Mouse (Mus musculus) C2C12 (cell line): Measurements from ENCODE around the gene Zswim4. TPM values are rescaled to one million over a fixed set of nuclear protein-coding genes. Genes with fewer than 3 reads are reported as not detected.
A peak's percentile ranks its signal among the peaks of the same experiment; 100 is the strongest.

Source experiments
- H3K27me3 ChIP-seq: one replicate; pipeline ENCODE4 v1.6.1; 2011; ENCODE audit not compliant: control insufficient read depth, insufficient read depth, insufficient read length
- H3K36me3 ChIP-seq: one replicate; pipeline ENCODE4 v1.6.1; 2011; ENCODE audit not compliant: control insufficient read depth, insufficient read depth
- H3K4me3 ChIP-seq: one replicate; pipeline ENCODE4 v1.5.1; 2011; ENCODE audit warnings: mild to moderate bottlenecking, control low read depth; ENCODE audit not compliant: poor library complexity, insufficient read depth, severe bottlenecking
- H3K79me2 ChIP-seq: one replicate; pipeline ENCODE4 v1.6.1; 2011; ENCODE audit not compliant: control insufficient read depth, insufficient read depth
- H3K79me3 ChIP-seq: one replicate; pipeline ENCODE4 v1.6.1; 2011; ENCODE audit warnings: low read depth, control low read depth
- H3ac ChIP-seq: one replicate; pipeline ENCODE3; 2011; ENCODE audit warnings: low read depth; ENCODE audit not compliant: control insufficient read depth, insufficient read length
- CEBPB ChIP-seq: IDR thresholded peaks from one replicate; pipeline ENCODE4 v1.6.1; 2011; ENCODE audit warnings: low read depth, mild to moderate bottlenecking, control low read depth, moderate library complexity
- CTCF ChIP-seq: IDR thresholded peaks from one replicate; pipeline ENCODE4 v1.5.1; 2011; ENCODE audit not compliant: control insufficient read depth, insufficient read depth, insufficient read length
- FOSL1 ChIP-seq: IDR thresholded peaks from one replicate; pipeline ENCODE4 v1.8.0; 2011; ENCODE audit warnings: mild to moderate bottlenecking, low read length; ENCODE audit not compliant: poor library complexity, insufficient read depth, severe bottlenecking
- MAX ChIP-seq: IDR thresholded peaks from one replicate; pipeline ENCODE4 v1.6.1; 2011; ENCODE audit warnings: mild to moderate bottlenecking, control low read depth
- MYOD1 ChIP-seq: IDR thresholded peaks from one replicate; pipeline ENCODE4 v1.6.1; 2011; ENCODE audit warnings: low read depth; ENCODE audit not compliant: control insufficient read depth, insufficient read length
- MYOG ChIP-seq: IDR thresholded peaks from one replicate; pipeline ENCODE4 v1.6.1; 2011; ENCODE audit not compliant: control insufficient read depth, insufficient read length; ENCODE audit errors: extremely low read depth
- USF1 ChIP-seq: IDR thresholded peaks from one replicate; pipeline ENCODE4 v1.6.1; 2011; ENCODE audit warnings: low read depth, mild to moderate bottlenecking, control low read depth, moderate library complexity
- polyA plus RNA-seq: library from polyadenylated mRNA; unstranded; fragments of >200 nt; fragmentation: generic; extraction: Trizol; gene quantifications from one replicate; pipeline ENCODE4 v1.2.1, GENCODE M21; 2012; ENCODE audit warnings: missing spikeins

Gene Zswim4
- polyA plus RNA-seq, 1 experiment, result 10.1 TPM

GRCm38 (mm10) chr8:84200126-84200555, 36.7 kb downstream of the Zswim4 start:
- H3K4me3 ChIP-seq, result no peak overlapping the region
- H3K79me3 ChIP-seq, result peaks cover 39% of the 10 kb centered on the region
- H3K79me2 ChIP-seq, result peaks cover 46% of the 10 kb centered on the region
- TF ChIP-seq MAX (no peak), MYOD1 (no peak), USF1 (no peak)
- no peaks in the 10 kb centered on the region for H3K27me3 ChIP-seq
- peaks cover 26% of the 10 kb centered on the region for H3K36me3 ChIP-seq
- H3ac ChIP-seq, result peak overlapping the region; percentile 13

- H3K4me3 ChIP-seq, result no peak overlapping the region
- H3K79me2 ChIP-seq, result peaks cover 40% of the 10 kb centered on the region
- H3K79me3 ChIP-seq, result peaks cover 33% of the 10 kb centered on the region
- TF ChIP-seq CEBPB, result no peak
- TF ChIP-seq FOSL1, result no peak
- no peak for TF ChIP-seq CTCF
- TF ChIP-seq MAX, result no peak
- no peak for TF ChIP-seq USF1
- no peak for TF ChIP-seq MYOG
- no peak for TF ChIP-seq MYOD1
- H3K36me3 ChIP-seq, result peaks cover 20% of the 10 kb centered on the region
- H3ac ChIP-seq, result no peak overlapping the region
- H3K27me3 ChIP-seq, result no peaks in the 10 kb centered on the region
These were observed 37.3 kb downstream of the Zswim4 start for GRCm38 (mm10) chr8:84199348-84200125.

GRCm38 (mm10) chr8:84198871-84199270, 38.0 kb downstream of the Zswim4 start:
- peaks cover 33% of the 10 kb centered on the region for H3K79me2 ChIP-seq
- TF ChIP-seq CEBPB, result no peak
- no peak for TF ChIP-seq MAX
- TF ChIP-seq FOSL1, result no peak
- no peak for TF ChIP-seq MYOG
- no peak for TF ChIP-seq USF1
- TF ChIP-seq MYOD1, result no peak
- TF ChIP-seq CTCF, result no peak
- peaks cover 14% of the 10 kb centered on the region for H3K36me3 ChIP-seq

GRCm38 (mm10) chr8:84197922-84198774, 38.7 kb downstream of the Zswim4 start:
- Histone ChIP-seq H3K27me3 (no peaks in the 10 kb centered on the region), H3K79me3 (peaks cover 21% of the 10 kb centered on the region), H3K79me2 (peaks cover 26% of the 10 kb centered on the region), H3K4me3 (peak overlapping the region; percentile 26), H3K36me3 (peaks cover 11% of the 10 kb centered on the region), H3ac (peak overlapping the region; percentile 38)
- no peak for TF ChIP-seq MYOD1
- no peak for TF ChIP-seq USF1
- no peak for TF ChIP-seq MYOG
- no peak for TF ChIP-seq CTCF
- TF ChIP-seq CEBPB, result no peak
- no peak for TF ChIP-seq FOSL1
- no peak for TF ChIP-seq MAX

More at GRCm38 (mm10) chr8:84198871-84199270, 38.0 kb downstream of the Zswim4 start:
- Histone ChIP-seq H3K79me3 (peaks cover 27% of the 10 kb centered on the region), H3ac (no peak overlapping the region), H3K4me3 (peak overlapping the region; percentile 14), H3K27me3 (no peaks in the 10 kb centered on the region)

- H3ac ChIP-seq, result peak overlapping the region; percentile 70
- peaks cover 7% of the 10 kb centered on the region for H3K36me3 ChIP-seq
- TF ChIP-seq MAX, result no peak
- no peak for TF ChIP-seq FOSL1
- no peak for TF ChIP-seq CEBPB
- no peak for TF ChIP-seq MYOD1
- TF ChIP-seq USF1, result no peak
- TF ChIP-seq MYOG, result no peak
- no peak for TF ChIP-seq CTCF
- H3K4me3 ChIP-seq, result peak overlapping the region; percentile 26
- H3K27me3 ChIP-seq, result no peaks in the 10 kb centered on the region
- H3K79me2 ChIP-seq, result peaks cover 18% of the 10 kb centered on the region
- peaks cover 15% of the 10 kb centered on the region for H3K79me3 ChIP-seq
These were observed 39.5 kb downstream of the Zswim4 start for GRCm38 (mm10) chr8:84197141-84197921.
